Mouse (Mus musculus) stomach, postnatal 0 days (tissue): ENCODE measurements around the gene Prpf38b.
"Not testable (repeated sequence)": the region's sequence is repeated elsewhere in the genome, so short reads cannot be mapped to it uniquely, and the experiment has no call there.

Experiments used
- CTCF ChIP-seq: IDR thresholded peaks from 2 replicates; pipeline ENCODE4 v1.5.1; 2016; ENCODE audit warnings: antibody characterized with exemption, low read depth, mild to moderate bottlenecking, moderate library complexity
- EP300 ChIP-seq: optimal IDR thresholded peaks from 2 replicates; pipeline ENCODE3; 2016; ENCODE audit warnings: antibody characterized with exemption

- TF ChIP-seq CTCF, EP300: not testable (repeated sequence)
Measured at GRCm38 (mm10) chr3:108862282-108862681, 49.2 kb downstream of the Prpf38b start.
